Mouse (Mus musculus) hindbrain, embryonic 14.5 days (tissue): ENCODE data around the gene Trim80. TPM values are rescaled to one million over a fixed set of nuclear protein-coding genes. Genes with fewer than 3 reads are reported as not detected.
"Not testable (repeated sequence)": the region's sequence is repeated elsewhere in the genome, so short reads cannot be mapped to it uniquely, and the experiment has no call there.

ENCODE experiments used
- ATAC-seq: fragments of 200-750 bp; cut with Nextera tagmentation; 2 replicates; pipeline ENCODE4 v1.8.0; 2017; ENCODE audit warnings: moderate number of reproducible peaks, mild to moderate bottlenecking, moderate TSS enrichment, moderate library complexity; ENCODE audit not compliant: low FRiP score
- DNase-seq: peaks from one replicate; pipeline ENCODE4 v3.0.0-alpha.2; 2015; ENCODE audit warnings: low spot score
- H3K27ac ChIP-seq: fragments of 300-500 bp; sonication (generic); 2 replicates; pipeline ENCODE4 v1.5.1; 2014; ENCODE audit warnings: mild to moderate bottlenecking, moderate library complexity
- H3K27me3 ChIP-seq: fragments of 300-500 bp; sonication (generic); 2 replicates; pipeline ENCODE4 v1.6.1; 2014; ENCODE audit warnings: mild to moderate bottlenecking, low read length, mixed read lengths; ENCODE audit not compliant: control insufficient read depth, insufficient read depth
- H3K36me3 ChIP-seq: fragments of 300-500 bp; sonication (generic); replicated peaks from 2 replicates; pipeline ENCODE4 v1.6.1; 2014; ENCODE audit not compliant: control insufficient read depth, insufficient read depth
- H3K4me1 ChIP-seq: fragments of 300-500 bp; sonication (generic); replicated peaks from 2 replicates; pipeline ENCODE4 v1.6.1; 2014; ENCODE audit warnings: antibody characterized with exemption, low read length, mixed read lengths; ENCODE audit not compliant: control insufficient read depth, insufficient read depth
- H3K4me2 ChIP-seq: fragments of 300-500 bp; sonication (generic); replicated peaks from 2 replicates; pipeline ENCODE4 v1.6.1; 2014; ENCODE audit warnings: mild to moderate bottlenecking, moderate library complexity
- H3K4me3 ChIP-seq: fragments of 300-500 bp; sonication (generic); replicated peaks from 2 replicates; pipeline ENCODE4 v1.5.1; 2014; ENCODE audit warnings: mild to moderate bottlenecking, low read length
- H3K9ac ChIP-seq: fragments of 300-500 bp; sonication (generic); 2 replicates; pipeline ENCODE4 v1.6.1; 2014
- H3K9me3 ChIP-seq: fragments of 300-500 bp; sonication (generic); 2 replicates; pipeline ENCODE4 v1.6.1; 2016; ENCODE audit warnings: low read length; ENCODE audit not compliant: control insufficient read depth
- WGBS: fragments of 180-500 bp; shearing (Covaris S2); extraction: QIAGEN DNeasy Blood & Tissue Kit; methylation state at CpG from one replicate; pipeline ENCODE4 v1.1.7; 2014; 5-methylcytosine and 5-hydroxymethylcytosine counted together
- polyA plus RNA-seq: library from polyadenylated mRNA; unstranded; fragments of >200 nt; fragmentation: Nextera tagmentation; extraction: Ambion mirVana; gene quantifications from 2 replicates; pipeline ENCODE4 v1.2.1, GENCODE M21; 2014

Gene Trim80
- polyA plus RNA-seq, 1 experiment from 2014 or later = not detected

- 84% methylated on average over 7 of the region's 7 CpGs for WGBS
- H3K9ac ChIP-seq = no peak overlapping the region
Measured at GRCm38 (mm10) chr11:115472183-115472582, 31.8 kb downstream of the Trim80 start.

GRCm38 (mm10) chr11:115473626-115474275 lies 33.4 kb downstream of the Trim80 start:
- Histone ChIP-seq H3K27ac (peak overlapping the region; percentile 26; the same call in 1 of the 2 replicates), H3K4me1 (peaks cover 28% of the 10 kb centered on the region), H3K9me3 (no peaks in the 10 kb centered on the region), H3K27me3 (no peaks in the 10 kb centered on the region), H3K4me3 (no peak overlapping the region), H3K36me3 (no peaks in the 10 kb centered on the region), H3K9ac (no peak overlapping the region), H3K4me2 (peak overlapping the region; percentile 23)
- peak; percentile 98 for DNase-seq
- peak; percentile 13; the same call in 1 of the 2 replicates for ATAC-seq
- WGBS = 20% methylated on average over 15 of the region's 15 CpGs

More at GRCm38 (mm10) chr11:115472183-115472582, 31.8 kb downstream of the Trim80 start:
- Histone ChIP-seq H3K27me3 (no peaks in the 10 kb centered on the region), H3K4me2 (no peak overlapping the region), H3K4me1 (peaks cover 25% of the 10 kb centered on the region), H3K27ac (no peak overlapping the region), H3K9me3 (no peaks in the 10 kb centered on the region), H3K4me3 (no peak overlapping the region), H3K36me3 (no peaks in the 10 kb centered on the region)
- ATAC-seq = no peak
- DNase-seq = no peak

- DNase-seq = peak; percentile 93
- Histone ChIP-seq H3K9me3 (no peaks in the 10 kb centered on the region), H3K4me2 (peak within 1 kb of the TSS; percentile 97), H3K4me3 (peak within 1 kb of the TSS; percentile 88), H3K27me3 (no peaks in the 10 kb centered on the region), H3K36me3 (peaks cover 2% of the 10 kb centered on the region; the same call in 1 of the 2 replicates), H3K9ac (peak within 1 kb of the TSS; percentile 82), H3K4me1 (peaks cover 28% of the 10 kb centered on the region), H3K27ac (peak within 1 kb of the TSS; percentile 89)
- peak; percentile 97 for ATAC-seq
- 1% methylated on average over 26 of the region's 26 CpGs for WGBS
Measured at GRCm38 (mm10) chr11:115475025-115475757, 34.8 kb downstream of the Trim80 start, which contains the start of gene Armc7. Gene Armc7, plus strand, starts transcription at chr11:115475667.

- WGBS = 2% methylated on average over 28 of the region's 28 CpGs
- ATAC-seq = 0 out of 2 replicates have a peak, but pooled peaks have one; percentile 6
- H3K4me2 ChIP-seq = peak overlapping the region; percentile 97
Measured at GRCm38 (mm10) chr11:115475758-115476237, 35.5 kb downstream of the Trim80 start.

GRCm38 (mm10) chr11:115476630-115477029 lies 36.3 kb downstream of the Trim80 start:
- H3K4me1 ChIP-seq = peaks cover 28% of the 10 kb centered on the region
- H3K9ac ChIP-seq = 0 out of 2 replicates have a peak overlapping the region, but pooled peaks have one; percentile 82
- not testable (repeated sequence) for H3K27ac ChIP-seq, ATAC-seq, H3K27me3 ChIP-seq, H3K36me3 ChIP-seq, H3K9me3 ChIP-seq, DNase-seq
- WGBS = 87% methylated on average over 4 of the region's 4 CpGs
- peak overlapping the region; percentile 88 for H3K4me3 ChIP-seq
- peak overlapping the region; percentile 97 for H3K4me2 ChIP-seq

More at GRCm38 (mm10) chr11:115475758-115476237, 35.5 kb downstream of the Trim80 start:
- no peaks in the 10 kb centered on the region for H3K9me3 ChIP-seq
- peaks cover 28% of the 10 kb centered on the region for H3K4me1 ChIP-seq
- H3K4me3 ChIP-seq = peak overlapping the region; percentile 88
- H3K27me3 ChIP-seq = no peaks in the 10 kb centered on the region
- peaks cover 4% of the 10 kb centered on the region; the same call in 1 of the 2 replicates for H3K36me3 ChIP-seq
- no peak for DNase-seq
- peak overlapping the region; percentile 82 for H3K9ac ChIP-seq
- peak overlapping the region; percentile 89 for H3K27ac ChIP-seq

- DNase-seq, H3K27ac ChIP-seq, H3K9ac ChIP-seq, ATAC-seq, H3K9me3 ChIP-seq, H3K4me3 ChIP-seq, H3K27me3 ChIP-seq: not testable (repeated sequence)
- Histone ChIP-seq H3K36me3 (peaks cover 11% of the 10 kb centered on the region; the same call in 1 of the 2 replicates), H3K4me1 (peaks cover 28% of the 10 kb centered on the region), H3K4me2 (peak overlapping the region; percentile 97; the same call in 1 of the 2 replicates)
- 90% methylated on average over 7 of the region's 7 CpGs for WGBS
Measured at GRCm38 (mm10) chr11:115477388-115477787, 37.0 kb downstream of the Trim80 start.

GRCm38 (mm10) chr11:115478296-115478938 lies 38.1 kb downstream of the Trim80 start:
- H3K27ac ChIP-seq = no peak overlapping the region
- H3K9me3 ChIP-seq = no peaks in the 10 kb centered on the region
- no peak overlapping the region for H3K4me3 ChIP-seq
- no peak overlapping the region for H3K9ac ChIP-seq
- no peak for DNase-seq
- 89% methylated on average over 9 of the region's 9 CpGs for WGBS
- ATAC-seq = no peak
- no peak overlapping the region for H3K4me2 ChIP-seq
- peaks cover 11% of the 10 kb centered on the region; the same call in 1 of the 2 replicates for H3K36me3 ChIP-seq
- H3K27me3 ChIP-seq = no peaks in the 10 kb centered on the region
- peaks cover 28% of the 10 kb centered on the region for H3K4me1 ChIP-seq

GRCm38 (mm10) chr11:115481553-115482259 lies 41.4 kb downstream of the Trim80 start:
- H3K27me3 ChIP-seq = no peaks in the 10 kb centered on the region
- no peak overlapping the region for H3K27ac ChIP-seq
- 86% methylated on average over 6 of the region's 6 CpGs for WGBS
- ATAC-seq (no peak), DNase-seq (no peak)
- H3K4me2 ChIP-seq = no peak overlapping the region
- peaks cover 8% of the 10 kb centered on the region for H3K4me1 ChIP-seq
- H3K9ac ChIP-seq = no peak overlapping the region
- H3K9me3 ChIP-seq = no peaks in the 10 kb centered on the region
- peaks cover 15% of the 10 kb centered on the region; the same call in 1 of the 2 replicates for H3K36me3 ChIP-seq
- H3K4me3 ChIP-seq = no peak overlapping the region
